Mouse (Mus musculus): ENCODE data around the gene Defb48.

Gene Defb48

GRCm38 (mm10) chr14:62984410-62984809, at the start of gene Defb48:
Gene Defb48, minus strand, starts transcription at chr14:62984510.
- DNase-seq (ENCODE audit: extremely low spot score, low read depth, low spot score): no peak

DNA sequence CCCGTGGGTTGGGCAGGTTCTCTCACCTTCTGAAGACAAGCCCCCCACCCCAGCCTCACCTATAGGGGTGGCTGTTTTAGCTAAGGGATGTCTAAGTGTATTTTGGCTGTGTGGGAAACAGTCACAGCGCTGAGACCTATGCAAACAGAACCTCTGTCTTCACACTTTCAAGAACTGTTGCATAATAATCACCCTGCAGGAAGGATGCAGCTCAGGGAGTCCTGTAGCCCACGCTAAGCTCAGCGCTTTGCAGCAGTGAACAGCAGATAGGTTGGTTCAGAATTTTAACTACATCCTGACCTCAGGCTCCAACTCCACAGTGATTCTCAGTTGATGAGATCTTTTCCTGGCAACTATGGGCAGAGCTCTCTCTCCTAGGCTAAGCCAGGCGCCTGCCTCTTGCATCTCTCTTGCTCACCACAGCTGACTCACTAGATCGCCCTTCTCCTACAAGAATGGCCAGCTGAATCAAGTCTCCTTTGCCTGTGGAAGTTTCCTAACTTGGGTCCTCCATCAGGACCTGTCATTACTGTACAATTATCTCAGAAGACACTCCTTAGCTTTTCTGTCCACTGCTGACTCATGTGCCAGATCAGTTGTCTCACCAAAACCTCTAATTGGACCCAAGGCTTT, 36.3 kb upstream of the Defb48 start:
- DNase-seq (ENCODE audit: extremely low spot score, low read depth, low spot score): no peak

GRCm38 (mm10) chr14:63014667-63015066, 30.4 kb upstream of the Defb48 start:
- no peak for DNase-seq (ENCODE audit: extremely low spot score, low read depth, low spot score)

- no peak for DNase-seq (ENCODE audit: extremely low spot score, low read depth, low spot score)
Observed at GRCm38 (mm10) chr14:63013082-63013481, 28.8 kb upstream of the Defb48 start.

- DNase-seq (ENCODE audit: extremely low spot score, low read depth, low spot score): no peak
Observed at GRCm38 (mm10) chr14:63011471-63011870, 27.2 kb upstream of the Defb48 start, which contains the start of gene Defb43. Gene Defb43, plus strand, starts transcription at chr14:63011771.

GRCm38 (mm10) chr14:63002588-63002987, 18.3 kb upstream of the Defb48 start:
- DNase-seq (ENCODE audit: extremely low spot score, low read depth, low spot score): no peak

- DNase-seq (ENCODE audit: extremely low spot score, low read depth, low spot score): no peak
Observed at GRCm38 (mm10) chr14:62998977-62999376, 14.7 kb upstream of the Defb48 start.

DNA sequence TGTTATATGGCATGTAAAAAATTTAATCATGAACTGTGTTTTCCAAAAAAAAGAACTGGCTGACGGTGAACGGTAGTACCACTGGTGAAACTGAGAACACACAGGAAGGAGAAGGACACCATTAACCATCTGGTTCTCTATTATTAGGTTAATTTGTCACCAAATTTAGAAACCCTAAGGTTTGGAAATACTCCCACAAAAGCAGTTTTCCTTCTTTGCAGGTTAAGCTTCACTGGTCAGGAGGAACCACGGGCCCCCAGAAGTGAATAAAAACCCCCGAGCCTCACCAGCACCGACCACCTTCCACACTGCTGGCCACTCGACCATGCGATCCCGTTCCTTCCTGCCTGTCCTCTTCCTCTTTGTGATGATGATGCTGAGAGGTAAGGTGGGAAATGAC, 13.5 kb upstream of the Defb48 start, which contains the start of gene Defb47:
Defb47 (plus strand) TSS at position 301 of the 400 bp plus-strand sequence.
- no peak for DNase-seq (ENCODE audit: extremely low spot score, low read depth, low spot score)

DNA sequence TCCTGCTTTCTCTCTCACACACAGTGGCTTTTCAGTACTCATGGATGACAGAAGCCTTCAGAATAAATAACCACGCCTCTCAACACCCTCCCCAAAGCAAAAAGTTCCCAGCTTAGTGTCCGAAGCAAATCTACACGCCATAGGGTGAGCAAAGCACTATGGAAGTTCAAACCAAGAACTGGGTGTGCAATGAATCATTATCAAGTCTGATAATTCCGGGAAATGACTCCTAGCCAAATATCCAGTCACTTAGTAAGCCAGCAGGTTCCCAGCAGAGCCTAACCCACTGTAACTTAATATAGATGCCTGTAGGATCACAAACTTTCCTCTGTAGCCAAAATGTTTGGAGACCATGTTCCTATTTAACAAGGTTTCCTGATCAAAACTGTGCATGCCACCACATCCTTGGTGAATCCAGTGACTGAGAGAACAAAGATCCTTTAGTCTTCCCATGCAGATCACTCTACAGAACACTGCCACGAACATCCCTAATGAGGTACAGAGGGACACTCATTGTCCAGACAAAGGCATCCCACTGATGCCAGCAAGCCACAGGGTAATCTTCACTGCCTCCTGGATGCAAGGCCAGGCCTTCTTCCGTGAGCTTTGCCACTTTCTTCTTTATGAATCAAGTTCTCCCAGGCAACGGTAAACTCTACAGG, 7.7 kb upstream of the Defb48 start:
- no peak for DNase-seq (ENCODE audit: extremely low spot score, low read depth, low spot score)

DNA sequence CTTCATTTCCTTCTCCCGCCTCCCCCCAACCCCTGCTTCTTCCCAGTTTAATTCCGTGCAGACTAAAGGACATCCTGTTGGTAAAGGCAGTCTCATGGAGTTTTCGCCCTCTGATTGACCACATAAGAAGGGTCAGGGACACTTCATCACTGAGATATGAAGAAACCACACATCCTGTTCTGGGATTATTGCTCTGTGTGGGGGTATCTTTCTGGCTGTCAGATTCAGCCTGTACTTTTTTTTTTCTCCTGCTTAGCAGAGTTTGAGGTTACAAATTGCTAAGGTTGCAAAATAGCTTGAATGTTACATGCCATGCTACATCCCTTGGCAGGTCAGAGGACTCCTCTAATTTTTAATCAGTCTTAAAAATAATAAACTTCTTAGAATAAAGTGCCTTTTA, 7.0 kb upstream of the Defb48 start:
- DNase-seq (ENCODE audit: extremely low spot score, low read depth, low spot score): no peak

- no peak for DNase-seq (ENCODE audit: extremely low spot score, low read depth, low spot score)
Observed at GRCm38 (mm10) chr14:62979815-62980214, 4.5 kb downstream of the Defb48 start.

DNA sequence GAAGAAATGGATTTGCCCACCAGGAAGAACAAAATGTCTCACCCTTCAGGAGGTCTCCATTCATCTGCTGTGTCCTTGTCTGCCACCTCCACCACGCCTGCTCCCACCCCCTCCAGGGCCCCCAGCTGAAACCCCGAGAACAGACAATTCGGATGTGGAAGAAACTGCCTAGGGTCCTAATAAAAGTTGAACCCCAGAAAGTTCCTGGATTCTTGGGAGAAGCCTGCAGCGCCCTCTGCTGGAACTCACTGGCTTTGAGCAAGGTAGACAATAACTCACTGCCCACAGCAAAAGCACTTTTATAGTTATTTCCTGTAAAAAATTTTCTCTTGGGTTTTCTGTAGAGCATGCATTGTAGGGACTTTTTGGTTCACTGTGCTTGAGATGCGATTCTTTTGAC, 9.3 kb downstream of the Defb48 start:
- DNase-seq (ENCODE audit: extremely low spot score, low read depth, low spot score): peak; percentile 41

DNA sequence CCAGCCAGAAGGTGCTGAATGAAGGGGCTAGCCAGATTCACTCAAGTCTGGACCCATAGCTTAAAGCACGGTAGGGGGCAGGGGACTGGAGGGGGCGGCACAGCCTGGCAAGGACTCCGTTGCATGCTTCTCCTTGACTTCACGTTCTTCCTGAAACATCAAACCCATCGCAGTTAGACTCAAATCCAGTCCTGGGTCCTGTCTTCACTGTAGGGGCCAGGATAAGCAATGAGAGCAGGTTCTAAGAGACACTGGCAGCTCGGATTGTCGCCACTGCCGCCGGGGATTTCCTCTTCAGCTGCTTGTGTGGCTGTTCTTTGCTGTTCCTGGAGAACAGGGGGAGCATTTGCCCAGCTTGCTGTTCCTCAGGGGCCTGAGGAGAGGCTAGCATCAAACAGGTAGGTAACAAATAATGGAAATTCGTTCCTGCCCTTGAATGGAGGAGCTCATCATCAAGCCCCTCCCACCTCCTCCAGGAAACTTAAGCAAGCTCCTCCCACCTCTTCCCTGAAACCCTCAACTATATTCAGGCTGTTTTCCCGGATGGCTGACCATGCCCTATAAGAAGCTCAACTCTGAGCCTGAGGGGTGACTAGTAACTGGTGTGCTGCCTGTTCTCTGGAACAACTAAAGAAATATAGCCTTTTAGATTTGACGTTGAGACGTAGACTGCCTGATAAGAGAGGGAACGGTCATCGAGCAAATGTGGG, 18.3 kb downstream of the Defb48 start:
- no peak for DNase-seq (ENCODE audit: extremely low spot score, low read depth, low spot score)

DNA sequence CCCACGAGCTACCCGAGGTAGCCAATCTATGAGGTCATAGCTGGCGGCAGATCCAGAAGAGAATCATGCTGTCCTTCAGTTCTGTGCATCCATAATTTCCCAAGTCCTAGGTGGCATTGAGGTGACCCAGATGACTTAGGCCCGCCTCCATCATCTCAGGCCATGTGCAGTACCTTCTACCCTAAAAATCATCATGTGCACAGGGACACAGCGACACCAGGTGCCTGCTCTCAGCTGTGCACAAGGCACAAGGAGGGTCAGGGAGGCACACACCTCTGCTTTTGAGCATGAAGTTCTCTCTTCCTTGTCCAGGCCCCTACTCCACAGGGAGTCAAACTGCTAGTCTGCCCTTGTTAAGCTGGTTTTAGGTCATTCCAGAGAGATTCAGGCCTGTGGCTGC, 19.0 kb downstream of the Defb48 start:
- no peak for DNase-seq (ENCODE audit: extremely low spot score, low read depth, low spot score)

DNA sequence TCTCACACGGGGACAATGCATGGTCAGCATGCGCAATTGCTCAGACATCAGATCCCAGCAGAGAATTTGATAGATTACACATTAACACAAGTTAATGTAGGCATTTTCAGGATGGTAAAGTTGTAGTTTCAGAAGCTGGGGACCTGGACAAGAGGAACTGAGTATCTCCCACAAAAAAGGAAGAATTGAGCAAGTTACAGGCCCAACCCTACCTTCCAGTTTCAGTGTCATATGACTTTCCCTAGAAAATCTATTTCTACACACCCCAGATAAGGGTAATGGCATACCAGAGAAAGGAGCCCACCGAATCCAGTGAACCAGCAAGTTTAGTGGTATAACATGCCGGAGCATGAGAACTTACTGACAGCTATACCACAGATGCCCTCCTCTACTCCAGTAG, 20.7 kb downstream of the Defb48 start:
- DNase-seq (ENCODE audit: extremely low spot score, low read depth, low spot score): no peak

DNA sequence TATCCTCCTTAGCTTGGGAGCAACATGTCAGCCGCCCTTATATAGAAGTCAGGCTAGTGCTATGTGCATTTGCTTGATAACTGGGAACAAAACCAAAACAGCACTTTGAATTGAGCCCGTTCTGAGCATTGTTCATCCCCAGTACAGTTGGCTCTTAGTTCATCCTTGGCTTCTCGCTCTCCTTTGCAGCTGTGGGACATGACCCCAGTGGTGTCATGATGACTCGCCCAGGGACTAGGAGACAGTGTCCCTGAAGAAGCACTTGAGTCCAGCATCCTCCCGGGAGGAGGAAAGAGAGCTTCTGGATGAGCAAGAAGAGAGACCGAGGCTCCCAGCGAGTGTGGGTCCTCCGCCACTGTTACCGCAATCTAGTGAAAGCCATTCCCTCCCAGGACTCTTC, 28.2 kb downstream of the Defb48 start:
- DNase-seq (ENCODE audit: extremely low spot score, low read depth, low spot score): no peak

- no peak for DNase-seq (ENCODE audit: extremely low spot score, low read depth, low spot score)
Observed at GRCm38 (mm10) chr14:62946794-62947193, 37.5 kb downstream of the Defb48 start.

DNA sequence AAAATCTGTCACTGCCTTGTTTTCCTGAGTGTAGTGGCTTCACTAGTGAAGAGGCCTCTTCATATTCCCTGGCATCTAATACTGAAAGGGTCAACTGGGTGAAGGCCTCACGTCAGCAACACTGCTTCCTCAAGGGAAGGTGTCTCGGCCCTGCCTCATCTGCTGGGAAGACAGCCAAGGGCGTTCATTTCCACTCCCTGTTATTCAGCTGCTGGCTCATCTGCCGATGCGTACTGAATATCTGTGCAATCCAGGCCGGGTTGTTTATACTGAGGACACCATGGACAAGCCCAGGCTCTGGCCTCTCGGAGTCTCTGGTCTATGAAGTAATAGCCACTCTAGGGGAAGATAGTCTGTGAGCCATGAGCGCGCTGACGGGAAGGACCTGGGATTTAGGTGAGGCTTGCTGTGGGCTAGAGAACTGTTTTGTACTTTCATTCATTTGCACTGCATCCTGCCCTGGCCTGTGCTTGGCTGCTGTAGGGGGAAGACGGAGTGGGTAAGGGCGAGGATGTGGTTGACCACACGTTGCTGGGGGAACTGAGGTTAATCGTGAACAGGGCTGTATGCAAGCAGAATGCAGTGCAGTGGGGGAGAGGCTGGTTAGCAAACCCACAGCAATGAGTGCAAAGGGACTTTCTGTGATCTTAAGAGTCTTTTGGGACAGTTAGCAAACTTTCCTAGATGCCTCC, 43.8 kb downstream of the Defb48 start:
- DNase-seq (ENCODE audit: extremely low spot score, low read depth, low spot score): no peak

DNA sequence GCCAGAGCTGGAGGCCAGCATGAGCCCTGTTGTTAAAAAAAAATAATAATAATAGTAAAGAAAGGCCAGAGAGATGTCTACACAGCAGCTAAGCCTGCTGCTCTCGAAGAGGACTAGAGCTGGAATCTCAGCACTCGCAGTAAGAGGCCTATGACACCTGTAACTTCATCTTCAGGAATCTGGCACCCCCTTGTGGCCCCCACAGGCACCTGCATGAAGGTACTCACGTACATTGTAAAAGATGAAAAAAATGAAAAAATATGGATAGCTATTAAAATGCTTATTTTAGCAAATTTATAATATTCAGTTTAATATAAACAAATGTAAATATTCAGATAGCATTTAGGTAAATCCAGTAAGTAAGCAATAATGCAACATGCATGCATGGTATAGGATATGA, 44.9 kb downstream of the Defb48 start:
- no peak for DNase-seq (ENCODE audit: extremely low spot score, low read depth, low spot score)

- no peak for DNase-seq (ENCODE audit: extremely low spot score, low read depth, low spot score)
Observed at GRCm38 (mm10) chr14:62937675-62938074, 46.6 kb downstream of the Defb48 start.

DNA sequence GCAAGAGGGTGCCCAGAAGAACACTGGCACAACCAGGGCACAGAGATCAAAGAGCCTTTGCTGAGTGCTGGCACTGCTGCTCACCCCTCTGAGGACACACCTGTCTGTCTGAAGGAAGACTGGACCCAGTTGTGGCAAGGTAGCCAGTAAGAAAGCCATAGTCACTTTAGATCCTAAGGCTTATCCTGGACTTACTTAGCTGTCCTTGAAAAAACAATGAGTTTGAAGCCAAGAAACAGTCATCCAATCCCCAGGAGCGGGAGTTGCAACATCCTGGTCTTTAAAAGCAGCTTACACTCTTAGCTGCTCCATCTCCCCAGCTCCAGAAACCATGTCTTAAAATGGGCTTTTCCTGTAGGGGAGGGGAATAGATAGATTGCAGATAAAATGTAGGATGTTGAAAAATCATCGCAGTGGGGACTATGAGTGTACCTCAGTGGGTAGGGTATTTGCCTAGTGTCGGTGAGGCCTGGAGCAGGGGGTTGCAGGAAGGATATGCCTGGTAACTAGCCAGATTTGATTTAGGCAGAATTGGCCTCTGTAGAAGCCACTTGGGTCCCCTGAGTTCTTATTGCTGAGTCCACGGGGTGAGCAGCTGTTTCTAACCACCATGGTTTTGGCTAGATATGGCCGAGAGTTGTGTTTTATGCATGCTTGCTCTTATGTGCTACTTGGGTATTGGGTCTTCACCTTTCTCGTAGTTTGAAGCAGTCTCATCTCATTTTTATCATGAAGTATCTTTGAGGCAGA, 47.5 kb downstream of the Defb48 start:
- DNase-seq (ENCODE audit: extremely low spot score, low read depth, low spot score): no peak

Measured in hindlimb bud, embryonic 11.5 days (tissue).